Mouse (Mus musculus): Measurements from ENCODE around the gene Nav3. TPM values are rescaled to one million over a fixed set of nuclear protein-coding genes. Genes with fewer than 3 reads are reported as not detected.
"Not testable (repeated sequence)": the region's sequence is repeated elsewhere in the genome, so short reads cannot be mapped to it uniquely, and the experiment has no call there.

Gene Nav3
- polyA plus RNA-seq, 1 experiment from 2014 or later = 17.6 TPM

DNA sequence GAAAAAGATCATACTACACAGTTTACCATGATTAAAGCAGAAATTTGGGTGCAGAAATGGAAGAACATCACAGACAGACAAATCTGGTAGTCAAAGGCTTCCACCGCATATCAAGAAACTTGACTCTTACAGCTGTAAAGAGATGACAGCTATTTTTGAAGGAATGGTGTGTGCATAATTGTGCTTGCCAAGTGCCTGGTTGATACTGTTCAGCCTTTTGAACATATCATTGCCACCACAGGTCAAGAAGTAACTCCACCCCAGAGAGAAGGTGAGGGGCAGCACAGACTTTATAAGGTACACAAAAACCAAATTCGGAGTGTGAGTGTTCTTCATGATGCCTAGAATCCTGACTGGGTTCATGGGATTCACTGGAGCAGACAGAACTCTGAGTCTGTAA is 53.1 kb downstream of the Nav3 start:
- no peak for DNase-seq (ENCODE audit: low spot score)
- no peak for ATAC-seq
- H3K27ac ChIP-seq (ENCODE audit: low read depth, low read length) = no peak overlapping the region
- H3K4me3 ChIP-seq (ENCODE audit: low read depth, low read length) = no peak overlapping the region
- H3K4me1 ChIP-seq (ENCODE audit: control insufficient read depth, insufficient read depth, low read length) = no peaks in the 10 kb centered on the region
- H3K9ac ChIP-seq (ENCODE audit: low read length) = no peak overlapping the region
- 100% methylated on average over 2 of the region's 2 CpGs for WGBS
- H3K27me3 ChIP-seq (replicated peaks; ENCODE audit: control insufficient read depth, insufficient read depth, low read length) = no peaks in the 10 kb centered on the region
- no peaks in the 10 kb centered on the region for H3K9me3 ChIP-seq (replicated peaks; ENCODE audit: control insufficient read depth, low read length)
- H3K36me3 ChIP-seq (ENCODE audit: control insufficient read depth, insufficient read depth, low read length) = no peaks in the 10 kb centered on the region
- H3K4me2 ChIP-seq (ENCODE audit: low read length) = no peak overlapping the region

DNA sequence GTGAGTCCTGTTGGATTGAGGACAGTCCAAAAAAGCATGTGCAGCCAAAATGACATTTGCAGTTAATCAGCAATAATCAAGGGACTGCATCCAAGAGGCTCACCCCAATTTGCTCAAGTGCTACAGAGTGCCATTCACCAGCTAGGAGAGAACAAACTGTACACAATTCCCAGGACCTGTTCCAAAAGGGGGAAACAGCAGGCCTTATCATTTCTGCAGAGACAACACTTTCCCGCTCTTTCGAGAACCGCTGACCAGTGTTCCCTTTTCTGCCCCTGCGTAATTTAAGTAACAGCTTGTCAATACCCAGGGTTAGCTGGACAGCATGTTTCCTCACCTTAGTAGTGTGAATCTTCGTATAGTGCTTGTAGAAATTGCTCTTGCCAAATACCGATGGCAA is 55.4 kb downstream of the Nav3 start:
- H3K36me3 ChIP-seq (ENCODE audit: control insufficient read depth, insufficient read depth, low read length) = no peaks in the 10 kb centered on the region
- H3K27me3 ChIP-seq (replicated peaks; ENCODE audit: control insufficient read depth, insufficient read depth, low read length) = no peaks in the 10 kb centered on the region
- H3K27ac ChIP-seq (ENCODE audit: low read depth, low read length) = no peak overlapping the region
- H3K4me3 ChIP-seq (ENCODE audit: low read depth, low read length) = no peak overlapping the region
- no peak for DNase-seq (ENCODE audit: low spot score)
- no peaks in the 10 kb centered on the region for H3K9me3 ChIP-seq (replicated peaks; ENCODE audit: control insufficient read depth, low read length)
- ATAC-seq = no peak
- WGBS = 88% methylated on average over 6 of the region's 6 CpGs
- H3K9ac ChIP-seq (ENCODE audit: low read length) = no peak overlapping the region
- no peak overlapping the region for H3K4me2 ChIP-seq (ENCODE audit: low read length)
- no peaks in the 10 kb centered on the region for H3K4me1 ChIP-seq (ENCODE audit: control insufficient read depth, insufficient read depth, low read length)

DNA sequence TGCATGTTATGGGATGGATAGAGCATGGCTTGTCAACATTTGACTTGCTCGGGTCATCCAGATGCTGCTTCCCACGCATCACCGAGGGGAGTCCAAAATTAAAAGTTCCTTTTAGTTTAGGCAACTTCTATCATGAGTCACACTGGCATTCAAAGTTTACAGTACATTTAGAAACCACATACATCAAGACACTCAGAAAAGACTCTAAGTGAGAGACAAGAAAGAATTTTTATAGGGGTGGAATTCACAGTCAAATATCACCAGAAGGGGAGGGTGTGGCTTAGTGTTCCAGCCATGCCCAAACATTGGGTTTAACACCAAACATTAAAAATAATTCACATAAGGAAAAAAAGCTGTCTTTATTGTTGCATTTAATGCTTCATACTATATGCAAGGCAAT is 57.4 kb downstream of the Nav3 start:
- H3K4me2 ChIP-seq (ENCODE audit: low read length) = no peak overlapping the region
- H3K9me3 ChIP-seq (replicated peaks; ENCODE audit: control insufficient read depth, low read length) = no peaks in the 10 kb centered on the region
- ATAC-seq (no peak), DNase-seq (ENCODE audit: low spot score) (no peak)
- H3K36me3 ChIP-seq (ENCODE audit: control insufficient read depth, insufficient read depth, low read length) = no peaks in the 10 kb centered on the region
- no peak overlapping the region for H3K4me3 ChIP-seq (ENCODE audit: low read depth, low read length)
- H3K27me3 ChIP-seq (replicated peaks; ENCODE audit: control insufficient read depth, insufficient read depth, low read length) = no peaks in the 10 kb centered on the region
- no peak overlapping the region for H3K27ac ChIP-seq (ENCODE audit: low read depth, low read length)
- no peaks in the 10 kb centered on the region for H3K4me1 ChIP-seq (ENCODE audit: control insufficient read depth, insufficient read depth, low read length)
- WGBS = 92% methylated on average over 3 of the region's 3 CpGs
- H3K9ac ChIP-seq (ENCODE audit: low read length) = no peak overlapping the region

DNA sequence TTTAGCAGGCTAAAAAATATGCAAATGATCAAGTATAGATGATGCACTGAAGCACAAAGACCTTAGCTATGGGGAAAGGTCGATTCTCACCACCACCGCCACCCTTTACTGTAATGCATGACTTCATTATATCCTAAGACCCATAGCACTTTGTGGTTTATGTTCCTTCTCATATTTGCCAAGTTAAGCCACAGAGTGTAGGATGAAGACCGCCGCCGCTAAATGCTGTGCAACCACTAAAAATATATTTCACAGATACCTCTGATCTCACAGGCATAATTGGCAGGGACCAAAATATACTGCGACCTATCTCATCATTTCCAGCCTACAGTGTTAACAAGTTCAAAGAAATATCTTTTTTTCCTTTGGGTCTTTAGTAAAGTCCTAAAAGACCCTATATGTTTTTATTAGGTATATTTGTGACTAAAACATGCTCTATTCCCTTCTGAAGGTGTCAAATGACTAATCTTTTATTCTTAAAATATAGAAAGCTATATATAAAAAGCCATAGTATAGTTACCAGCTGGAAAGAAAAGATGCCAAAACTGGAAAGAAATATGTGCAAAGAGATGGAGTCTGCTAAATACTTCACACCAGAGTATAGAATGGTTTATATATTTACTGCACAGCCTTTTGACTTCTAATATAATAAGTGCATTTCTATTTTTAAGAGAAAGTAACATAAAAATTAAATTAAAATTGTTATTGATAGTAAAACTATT is 69.4 kb downstream of the Nav3 start:
- ATAC-seq = no peak
- DNase-seq (ENCODE audit: low spot score) = no peak
- WGBS = 95% methylated on average over 6 of the region's 6 CpGs
- Histone ChIP-seq H3K9me3 (replicated peaks; ENCODE audit: control insufficient read depth, low read length) (no peaks in the 10 kb centered on the region), H3K4me3 (ENCODE audit: low read depth, low read length) (no peak overlapping the region), H3K27me3 (replicated peaks; ENCODE audit: control insufficient read depth, insufficient read depth, low read length) (0 out of 2 replicates have a peak, but pooled peaks cover 2% of the 10 kb centered on the region), H3K9ac (ENCODE audit: low read length) (no peak overlapping the region), H3K4me1 (ENCODE audit: control insufficient read depth, insufficient read depth, low read length) (peaks cover 3% of the 10 kb centered on the region; the same call in 1 of the 2 replicates), H3K36me3 (ENCODE audit: control insufficient read depth, insufficient read depth, low read length) (no peaks in the 10 kb centered on the region), H3K27ac (ENCODE audit: low read depth, low read length) (no peak overlapping the region), H3K4me2 (ENCODE audit: low read length) (no peak overlapping the region)

DNA sequence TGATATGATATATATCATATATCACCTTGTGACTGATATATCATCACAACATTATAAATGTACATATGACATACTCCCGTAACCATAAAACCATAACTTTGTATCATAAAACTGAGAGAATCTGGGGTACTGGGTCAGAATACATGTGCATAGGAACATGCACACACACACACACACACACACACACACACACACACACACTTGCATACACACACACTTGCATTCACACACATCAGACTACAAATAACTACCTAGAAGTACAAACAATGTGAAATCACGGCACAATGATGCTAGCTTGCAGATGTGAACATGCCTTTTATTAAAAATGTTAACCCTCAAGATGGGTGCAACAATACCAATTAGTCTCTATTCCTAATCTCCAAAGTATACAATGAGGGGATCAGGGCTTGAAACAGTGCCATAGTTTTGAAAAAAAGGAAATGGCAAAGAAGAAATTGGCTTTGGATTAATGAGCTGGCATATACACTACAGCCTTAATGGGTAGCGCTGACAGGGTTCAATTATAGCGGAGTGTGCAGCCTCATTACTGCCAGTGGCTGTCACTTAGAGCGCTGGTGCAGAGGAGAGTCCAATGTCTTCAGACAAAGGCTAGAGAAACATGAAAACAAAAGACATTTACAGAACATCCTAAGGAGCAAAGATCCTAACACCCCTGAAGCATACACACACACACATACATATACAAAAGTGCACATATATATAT is 72.3 kb downstream of the Nav3 start:
- not testable (repeated sequence) for H3K9me3 ChIP-seq (replicated peaks; ENCODE audit: control insufficient read depth, low read length); H3K4me2 ChIP-seq (ENCODE audit: low read length); H3K4me1 ChIP-seq (ENCODE audit: control insufficient read depth, insufficient read depth, low read length); H3K9ac ChIP-seq (ENCODE audit: low read length); H3K4me3 ChIP-seq (ENCODE audit: low read depth, low read length); H3K27me3 ChIP-seq (replicated peaks; ENCODE audit: control insufficient read depth, insufficient read depth, low read length); H3K36me3 ChIP-seq (ENCODE audit: control insufficient read depth, insufficient read depth, low read length)
- DNase-seq (ENCODE audit: low spot score) (peak; percentile 94), ATAC-seq (peak; percentile 99)
- WGBS = 19% methylated on average over 5 of the region's 5 CpGs
- peak overlapping the region; percentile 55; the same call in 1 of the 2 replicates for H3K27ac ChIP-seq (ENCODE audit: low read depth, low read length)

DNA sequence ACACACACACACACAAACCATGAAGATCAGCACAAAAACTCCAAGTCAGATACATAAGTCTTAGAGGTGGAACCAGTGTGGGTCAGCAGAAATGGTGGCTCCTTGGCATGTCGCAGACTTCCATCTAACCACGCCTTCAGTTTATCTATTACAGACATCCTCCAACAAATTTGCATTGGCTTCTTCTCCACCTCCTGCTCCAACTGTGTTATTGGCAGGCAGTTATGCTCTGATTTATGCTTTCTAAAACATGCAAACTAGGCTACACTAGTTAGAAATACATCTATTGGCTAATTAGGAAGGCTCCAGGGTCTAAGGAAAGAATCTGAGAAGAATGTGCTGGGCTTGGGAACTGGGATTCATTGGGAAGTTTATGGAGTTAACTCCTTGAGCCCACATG is 75.2 kb downstream of the Nav3 start:
- Histone ChIP-seq H3K9me3 (replicated peaks; ENCODE audit: control insufficient read depth, low read length) (no peaks in the 10 kb centered on the region), H3K4me1 (ENCODE audit: control insufficient read depth, insufficient read depth, low read length) (peaks cover 3% of the 10 kb centered on the region; the same call in 1 of the 2 replicates), H3K9ac (ENCODE audit: low read length) (no peak overlapping the region), H3K27me3 (replicated peaks; ENCODE audit: control insufficient read depth, insufficient read depth, low read length) (0 out of 2 replicates have a peak, but pooled peaks cover 4% of the 10 kb centered on the region), H3K4me3 (ENCODE audit: low read depth, low read length) (no peak overlapping the region), H3K36me3 (ENCODE audit: control insufficient read depth, insufficient read depth, low read length) (no peaks in the 10 kb centered on the region), H3K4me2 (ENCODE audit: low read length) (no peak overlapping the region), H3K27ac (ENCODE audit: low read depth, low read length) (no peak overlapping the region)
- ATAC-seq (no peak), DNase-seq (ENCODE audit: low spot score) (peak; percentile 65)
- 83% methylated on average over 2 of the region's 2 CpGs for WGBS

DNA sequence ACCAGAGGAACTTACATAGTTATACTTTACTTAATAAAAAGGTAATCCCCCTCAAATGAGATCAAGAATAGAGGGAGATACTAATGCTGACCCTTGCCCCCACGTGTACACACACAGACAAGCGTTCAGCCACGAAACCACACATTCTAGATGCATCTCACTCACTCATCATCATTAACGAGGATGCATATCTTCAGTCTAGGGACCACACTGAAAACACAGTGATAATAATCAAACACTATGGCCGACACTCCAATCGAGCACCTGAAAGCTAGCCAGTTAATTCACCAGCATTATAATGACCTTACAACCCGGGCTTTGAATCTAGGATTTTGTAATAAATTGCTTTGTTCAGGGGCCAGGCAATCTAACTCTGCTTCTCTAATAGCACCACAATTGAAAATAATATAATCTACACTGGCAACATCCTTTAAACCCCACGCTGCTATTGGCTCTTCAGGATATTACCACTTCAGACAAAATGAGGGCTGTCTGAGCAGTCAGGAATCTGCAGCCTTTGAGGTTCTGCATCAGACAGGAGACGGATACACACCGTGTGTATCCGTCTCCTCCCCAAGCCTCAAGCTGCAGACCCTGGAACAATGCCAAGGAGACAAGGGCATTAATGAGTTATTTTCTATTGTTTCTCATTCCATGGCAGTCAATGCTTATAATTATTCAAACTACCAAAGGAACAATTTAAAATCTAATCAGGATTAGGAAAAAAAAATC is 83.1 kb downstream of the Nav3 start:
- no peak overlapping the region for H3K4me2 ChIP-seq (ENCODE audit: low read length)
- no peaks in the 10 kb centered on the region for H3K9me3 ChIP-seq (replicated peaks; ENCODE audit: control insufficient read depth, low read length)
- H3K27ac ChIP-seq (ENCODE audit: low read depth, low read length) = peak overlapping the region; percentile 56; the same call in 1 of the 2 replicates
- 23% methylated on average over 11 of the region's 11 CpGs for WGBS
- H3K36me3 ChIP-seq (ENCODE audit: control insufficient read depth, insufficient read depth, low read length) = no peaks in the 10 kb centered on the region
- DNase-seq (ENCODE audit: low spot score) (peak; percentile 79), ATAC-seq (peak; percentile 94)
- H3K9ac ChIP-seq (ENCODE audit: low read length) = no peak overlapping the region
- no peak overlapping the region for H3K4me3 ChIP-seq (ENCODE audit: low read depth, low read length)
- no peaks in the 10 kb centered on the region for H3K27me3 ChIP-seq (replicated peaks; ENCODE audit: control insufficient read depth, insufficient read depth, low read length)
- peaks cover 16% of the 10 kb centered on the region; the same call in 1 of the 2 replicates for H3K4me1 ChIP-seq (ENCODE audit: control insufficient read depth, insufficient read depth, low read length)

DNA sequence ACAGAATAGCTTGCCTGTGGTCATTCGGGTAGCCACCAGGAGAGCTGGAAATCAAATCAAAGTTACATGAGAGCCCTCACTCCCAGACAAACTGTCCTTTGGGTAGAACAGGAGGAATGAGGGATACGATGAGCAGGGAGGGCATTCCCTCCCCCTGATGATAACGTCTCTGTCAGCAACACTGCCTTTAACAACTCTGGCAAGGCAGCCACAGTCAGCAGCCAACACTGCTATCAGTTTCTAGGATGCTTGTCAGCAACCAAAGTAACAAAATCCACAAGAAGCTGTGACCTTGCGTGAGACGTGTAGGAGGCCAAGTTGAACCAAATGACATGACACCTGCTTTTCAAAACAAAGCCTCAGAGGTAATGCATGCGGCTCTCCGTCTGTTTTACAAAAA is 103.9 kb downstream of the Nav3 start:
- H3K4me3 ChIP-seq (ENCODE audit: low read depth, low read length) = no peak overlapping the region
- no peaks in the 10 kb centered on the region for H3K27me3 ChIP-seq (replicated peaks; ENCODE audit: control insufficient read depth, insufficient read depth, low read length)
- no peaks in the 10 kb centered on the region for H3K9me3 ChIP-seq (replicated peaks; ENCODE audit: control insufficient read depth, low read length)
- H3K36me3 ChIP-seq (ENCODE audit: control insufficient read depth, insufficient read depth, low read length) = no peaks in the 10 kb centered on the region
- H3K9ac ChIP-seq (ENCODE audit: low read length) = no peak overlapping the region
- 69% methylated on average over 7 of the region's 7 CpGs for WGBS
- H3K27ac ChIP-seq (ENCODE audit: low read depth, low read length) = peak overlapping the region; percentile 27; the same call in 1 of the 2 replicates
- H3K4me1 ChIP-seq (ENCODE audit: control insufficient read depth, insufficient read depth, low read length) = no peaks in the 10 kb centered on the region
- H3K4me2 ChIP-seq (ENCODE audit: low read length) = no peak overlapping the region
- no peak; the same call in 1 of the 2 replicates for ATAC-seq
- DNase-seq (ENCODE audit: low spot score) = peak; percentile 50

Measured in forebrain, embryonic 14.5 days (tissue).